Mouse (Mus musculus) midbrain, embryonic 16.5 days (tissue): ENCODE measurements around the gene Dennd1a. TPM values are rescaled to one million over a fixed set of nuclear protein-coding genes. Genes with fewer than 3 reads are reported as not detected.

Source experiments
- ATAC-seq: fragments of 200-750 bp; cut with Nextera tagmentation; 2 replicates; pipeline ENCODE4 v1.8.0; 2017; ENCODE audit warnings: moderate TSS enrichment
- H3K27ac ChIP-seq: fragments of 300-500 bp; sonication (generic); 2 replicates; pipeline ENCODE4 v1.5.1; 2014; ENCODE audit warnings: mild to moderate bottlenecking, low read length, mixed read lengths
- H3K27me3 ChIP-seq: fragments of 300-500 bp; sonication (generic); 2 replicates; pipeline ENCODE4 v1.6.1; 2014; ENCODE audit warnings: low read depth, low read length, mixed read lengths; ENCODE audit not compliant: control insufficient read depth, insufficient read depth
- H3K36me3 ChIP-seq: fragments of 300-500 bp; sonication (generic); 2 replicates; pipeline ENCODE4 v1.6.1; 2014; ENCODE audit warnings: mild to moderate bottlenecking, low read length, moderate library complexity, mixed read lengths; ENCODE audit not compliant: control insufficient read depth, insufficient read depth
- H3K4me1 ChIP-seq: fragments of 300-500 bp; sonication (generic); 2 replicates; pipeline ENCODE4 v1.6.1; 2014; ENCODE audit warnings: mild to moderate bottlenecking, low read length, mixed read lengths; ENCODE audit not compliant: control insufficient read depth, insufficient read depth
- H3K4me2 ChIP-seq: fragments of 300-500 bp; sonication (generic); 2 replicates; pipeline ENCODE4 v1.6.1; 2014; ENCODE audit warnings: mild to moderate bottlenecking, low read length, mixed read lengths
- H3K4me3 ChIP-seq: fragments of 300-500 bp; sonication (generic); 2 replicates; pipeline ENCODE4 v1.5.1; 2014; ENCODE audit warnings: low read depth, mild to moderate bottlenecking, low read length, moderate library complexity, mixed read lengths
- H3K9ac ChIP-seq: fragments of 300-500 bp; sonication (generic); 2 replicates; pipeline ENCODE4 v1.6.1; 2014; ENCODE audit warnings: low read depth, low read length, mixed read lengths
- H3K9me3 ChIP-seq: fragments of 300-500 bp; sonication (generic); replicated peaks from 2 replicates; pipeline ENCODE4 v1.6.1; 2014; ENCODE audit warnings: mild to moderate bottlenecking, low read length, mixed read lengths; ENCODE audit not compliant: control insufficient read depth, poor library complexity, severe bottlenecking
- WGBS: fragments of 180-500 bp; shearing (Covaris S2); extraction: QIAGEN DNeasy Blood & Tissue Kit; methylation state at CpG from one replicate; pipeline ENCODE4 v1.1.7; 2014; 5-methylcytosine and 5-hydroxymethylcytosine counted together
- polyA plus RNA-seq: library from polyadenylated mRNA; unstranded; fragments of >200 nt; fragmentation: Nextera tagmentation; extraction: Ambion mirVana; gene quantifications from 2 replicates; pipeline ENCODE4 v1.2.1, GENCODE M21; 2015

The Dennd1a gene
- polyA plus RNA-seq, 1 experiment from 2014 or later, result 21.7 TPM

- H3K4me2 ChIP-seq, result no peak overlapping the region
- 0 out of 2 replicates have a peak, but pooled peaks cover 2% of the 10 kb centered on the region for H3K4me1 ChIP-seq
- no peaks in the 10 kb centered on the region for H3K9me3 ChIP-seq
- no peaks in the 10 kb centered on the region for H3K27me3 ChIP-seq
- no peak for ATAC-seq
- no peak overlapping the region for H3K27ac ChIP-seq
- WGBS, result 73% methylated on average over 4 of the region's 4 CpGs
- no peaks in the 10 kb centered on the region for H3K36me3 ChIP-seq
- H3K4me3 ChIP-seq, result no peak overlapping the region
- H3K9ac ChIP-seq, result no peak overlapping the region
Observed at GRCm38 (mm10) chr2:37872791-37873190, 414.4 kb downstream of the Dennd1a start.

GRCm38 (mm10) chr2:37869628-37870027 lies 417.6 kb downstream of the Dennd1a start:
- no peaks in the 10 kb centered on the region for H3K36me3 ChIP-seq
- H3K9ac ChIP-seq, result no peak overlapping the region
- ATAC-seq, result peak; percentile 70; the same call in 1 of the 2 replicates
- 0 out of 2 replicates have a peak, but pooled peaks cover 4% of the 10 kb centered on the region for H3K4me1 ChIP-seq
- 23% methylated on average over 6 of the region's 6 CpGs for WGBS
- no peak overlapping the region for H3K4me3 ChIP-seq
- no peak overlapping the region for H3K4me2 ChIP-seq
- no peak overlapping the region for H3K27ac ChIP-seq
- no peaks in the 10 kb centered on the region for H3K27me3 ChIP-seq
- H3K9me3 ChIP-seq, result no peaks in the 10 kb centered on the region

- no peak overlapping the region for H3K9ac ChIP-seq
- no peak overlapping the region for H3K4me3 ChIP-seq
- H3K27me3 ChIP-seq, result no peaks in the 10 kb centered on the region
- H3K4me2 ChIP-seq, result no peak overlapping the region
- no peak overlapping the region for H3K27ac ChIP-seq
- 0 out of 2 replicates have a peak, but pooled peaks cover 4% of the 10 kb centered on the region for H3K4me1 ChIP-seq
- 86% methylated on average over 5 of the region's 5 CpGs for WGBS
- H3K9me3 ChIP-seq, result no peaks in the 10 kb centered on the region
- no peak for ATAC-seq
- H3K36me3 ChIP-seq, result no peaks in the 10 kb centered on the region
Observed at GRCm38 (mm10) chr2:37867387-37867786, 419.8 kb downstream of the Dennd1a start.

- no peaks in the 10 kb centered on the region for H3K4me1 ChIP-seq
- 96% methylated on average over 1 of the region's 1 CpGs for WGBS
- no peak overlapping the region for H3K27ac ChIP-seq
- ATAC-seq, result no peak
- no peak overlapping the region for H3K4me2 ChIP-seq
- H3K9me3 ChIP-seq, result no peaks in the 10 kb centered on the region
- no peaks in the 10 kb centered on the region for H3K27me3 ChIP-seq
- no peak overlapping the region for H3K4me3 ChIP-seq
- H3K36me3 ChIP-seq, result no peaks in the 10 kb centered on the region
- no peak overlapping the region for H3K9ac ChIP-seq
Observed at GRCm38 (mm10) chr2:37857472-37857871, 429.7 kb downstream of the Dennd1a start.

GRCm38 (mm10) chr2:37856955-37857354 lies 430.2 kb downstream of the Dennd1a start:
- WGBS, result 85% methylated on average over 3 of the region's 3 CpGs
- Histone ChIP-seq H3K4me2 (no peak overlapping the region), H3K9ac (no peak overlapping the region)

GRCm38 (mm10) chr2:37855226-37855625 lies 432.0 kb downstream of the Dennd1a start:
- WGBS, result 87% methylated on average over 2 of the region's 2 CpGs
- H3K9ac ChIP-seq, result no peak overlapping the region
- H3K4me1 ChIP-seq, result peaks cover 4% of the 10 kb centered on the region
- no peak overlapping the region for H3K27ac ChIP-seq
- no peak overlapping the region for H3K4me2 ChIP-seq
- peak; percentile 37; the same call in 1 of the 2 replicates for ATAC-seq
- no peaks in the 10 kb centered on the region for H3K9me3 ChIP-seq
- H3K4me3 ChIP-seq, result no peak overlapping the region
- H3K27me3 ChIP-seq, result no peaks in the 10 kb centered on the region
- H3K36me3 ChIP-seq, result no peaks in the 10 kb centered on the region

More at GRCm38 (mm10) chr2:37856955-37857354, 430.2 kb downstream of the Dennd1a start:
- ATAC-seq, result no peak
- no peak overlapping the region for H3K27ac ChIP-seq
- H3K27me3 ChIP-seq, result no peaks in the 10 kb centered on the region
- H3K36me3 ChIP-seq, result no peaks in the 10 kb centered on the region
- no peaks in the 10 kb centered on the region for H3K9me3 ChIP-seq
- H3K4me3 ChIP-seq, result no peak overlapping the region
- no peaks in the 10 kb centered on the region for H3K4me1 ChIP-seq

GRCm38 (mm10) chr2:37853878-37854435 lies 433.2 kb downstream of the Dennd1a start:
- H3K27me3 ChIP-seq, result no peaks in the 10 kb centered on the region
- H3K36me3 ChIP-seq, result no peaks in the 10 kb centered on the region
- ATAC-seq, result no peak

GRCm38 (mm10) chr2:37850626-37851025 lies 436.6 kb downstream of the Dennd1a start:
- Histone ChIP-seq H3K4me1 (peaks cover 4% of the 10 kb centered on the region), H3K27ac (0 out of 2 replicates have a peak overlapping the region, but pooled peaks have one; percentile 17)
- 76% methylated on average over 1 of the region's 1 CpGs for WGBS

More at GRCm38 (mm10) chr2:37853878-37854435, 433.2 kb downstream of the Dennd1a start:
- Histone ChIP-seq H3K27ac (no peak overlapping the region), H3K4me3 (no peak overlapping the region), H3K4me1 (peaks cover 4% of the 10 kb centered on the region), H3K4me2 (no peak overlapping the region), H3K9me3 (no peaks in the 10 kb centered on the region), H3K9ac (no peak overlapping the region)
- WGBS, result 88% methylated on average over 1 of the region's 1 CpGs

GRCm38 (mm10) chr2:37849357-37849756 lies 437.8 kb downstream of the Dennd1a start:
- H3K4me2 ChIP-seq, result no peak overlapping the region
- H3K27me3 ChIP-seq, result no peaks in the 10 kb centered on the region
- ATAC-seq, result no peak
- H3K9ac ChIP-seq, result no peak overlapping the region
- peaks cover 4% of the 10 kb centered on the region for H3K4me1 ChIP-seq
- no peaks in the 10 kb centered on the region for H3K9me3 ChIP-seq
- H3K27ac ChIP-seq, result no peak overlapping the region
- H3K4me3 ChIP-seq, result no peak overlapping the region
- H3K36me3 ChIP-seq, result no peaks in the 10 kb centered on the region
- 87% methylated on average over 3 of the region's 3 CpGs for WGBS

More at GRCm38 (mm10) chr2:37850626-37851025, 436.6 kb downstream of the Dennd1a start:
- H3K9me3 ChIP-seq, result no peaks in the 10 kb centered on the region
- no peak overlapping the region for H3K4me2 ChIP-seq
- no peak; the same call in 1 of the 2 replicates for ATAC-seq
- H3K9ac ChIP-seq, result no peak overlapping the region
- no peaks in the 10 kb centered on the region for H3K27me3 ChIP-seq
- H3K36me3 ChIP-seq, result no peaks in the 10 kb centered on the region
- no peak overlapping the region for H3K4me3 ChIP-seq
